Mouse (Mus musculus): ENCODE results near the gene Cenpp. TPM values are rescaled to one million over a fixed set of nuclear protein-coding genes. Genes with fewer than 3 reads are reported as not detected.

Gene Cenpp
- polyA plus RNA-seq, 1 experiment = not detected

DNA sequence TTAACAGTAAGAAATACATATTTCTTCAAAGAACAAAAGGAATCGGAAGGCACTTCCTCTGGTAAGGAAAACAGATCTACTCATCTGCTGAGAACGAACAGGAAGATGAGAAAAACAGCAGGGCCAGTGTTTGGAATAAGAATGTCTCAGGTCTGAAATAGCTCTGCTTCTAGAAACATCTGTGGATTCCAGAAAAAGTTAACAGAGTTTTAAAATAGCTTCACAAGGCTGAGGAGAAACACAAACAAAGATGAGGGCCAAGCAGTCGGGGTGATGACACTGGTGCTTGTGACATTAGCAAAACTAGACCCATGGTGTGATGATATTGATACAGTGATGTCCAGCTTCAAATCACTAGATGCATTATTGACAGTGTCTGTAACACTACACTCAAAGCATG is 145.4 kb downstream of the Cenpp start:
- TF ChIP-seq CTCF (IDR thresholded peaks at IDR 0.05; ENCODE audit: insufficient read depth, low read depth, low read length) = no peak
- Histone ChIP-seq H3K4me3 (ENCODE audit: insufficient read depth, low read depth, low read length) (no peak overlapping the region), H3K27ac (ENCODE audit: insufficient read depth, low read depth, low read length) (no peak overlapping the region), H3K4me1 (ENCODE audit: control insufficient read depth, insufficient read depth, low read length) (no peaks in the 10 kb centered on the region)
- WGBS = 37% methylated on average over 3 of the region's 3 CpGs

GRCm38 (mm10) chr13:49505776-49506175 is 146.8 kb downstream of the Cenpp start:
- TF ChIP-seq CTCF (IDR thresholded peaks at IDR 0.05; ENCODE audit: insufficient read depth, low read depth, low read length) = no peak
- TF ChIP-seq POLR2A (IDR thresholded peaks at IDR 0.05; ENCODE audit: insufficient read depth, low read depth, low read length) = no peak
- WGBS = 91% methylated on average over 4 of the region's 4 CpGs
- no peak overlapping the region for H3K27ac ChIP-seq (ENCODE audit: insufficient read depth, low read depth, low read length)
- no peaks in the 10 kb centered on the region for H3K4me1 ChIP-seq (ENCODE audit: control insufficient read depth, insufficient read depth, low read length)
- H3K4me3 ChIP-seq (ENCODE audit: insufficient read depth, low read depth, low read length) = no peak overlapping the region

GRCm38 (mm10) chr13:49504510-49504909 is 148.1 kb downstream of the Cenpp start, which contains the start of gene Ecm2:
Ecm2 (plus strand) TSS chr13:49504810.
- WGBS = 39% methylated on average over 4 of the region's 4 CpGs
- H3K27ac ChIP-seq (ENCODE audit: insufficient read depth, low read depth, low read length) = no peak within 1 kb of the TSS
- no peak within 1 kb of the TSS for H3K4me3 ChIP-seq (ENCODE audit: insufficient read depth, low read depth, low read length)
- no peaks in the 10 kb centered on the region for H3K4me1 ChIP-seq (ENCODE audit: control insufficient read depth, insufficient read depth, low read length)
- TF ChIP-seq CTCF (IDR thresholded peaks at IDR 0.05; ENCODE audit: insufficient read depth, low read depth, low read length) (no peak), POLR2A (IDR thresholded peaks at IDR 0.05; ENCODE audit: insufficient read depth, low read depth, low read length) (no peak)

- Histone ChIP-seq H3K27ac (ENCODE audit: insufficient read depth, low read depth, low read length) (no peak within 1 kb of the TSS), H3K4me1 (ENCODE audit: control insufficient read depth, insufficient read depth, low read length) (no peaks in the 10 kb centered on the region), H3K4me3 (ENCODE audit: insufficient read depth, low read depth, low read length) (no peak within 1 kb of the TSS)
- 79% methylated on average over 6 of the region's 6 CpGs for WGBS
- TF ChIP-seq POLR2A (IDR thresholded peaks at IDR 0.05; ENCODE audit: insufficient read depth, low read depth, low read length) (no peak), CTCF (IDR thresholded peaks at IDR 0.05; ENCODE audit: insufficient read depth, low read depth, low read length) (no peak)
Measured at GRCm38 (mm10) chr13:49492376-49493368, 159.9 kb downstream of the Cenpp start, which contains the start of gene Tes3-ps. Tes3-ps (plus strand) TSS chr13:49493318.

DNA sequence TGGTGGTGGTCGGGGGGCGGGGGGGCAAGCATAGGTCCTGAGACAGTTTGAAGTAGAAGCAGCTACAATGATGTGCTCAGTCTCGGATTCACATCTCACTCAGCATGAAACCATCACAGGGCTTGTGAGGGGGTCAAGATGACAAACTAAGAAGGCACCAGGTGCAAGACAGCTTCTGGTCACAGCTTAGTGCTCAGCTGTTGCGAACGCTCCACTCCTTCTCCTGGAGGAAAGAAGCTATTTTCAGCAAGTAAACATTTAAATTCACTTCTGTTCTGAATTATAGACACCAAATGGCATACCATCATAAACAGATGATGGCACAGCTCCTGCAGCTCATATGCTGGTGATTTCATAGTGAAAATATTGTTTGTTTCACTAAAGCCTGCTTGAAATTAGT is 167.2 kb downstream of the Cenpp start:
- no peak overlapping the region for H3K27ac ChIP-seq (ENCODE audit: insufficient read depth, low read depth, low read length)
- no peaks in the 10 kb centered on the region for H3K4me1 ChIP-seq (ENCODE audit: control insufficient read depth, insufficient read depth, low read length)
- TF ChIP-seq CTCF (IDR thresholded peaks at IDR 0.05; ENCODE audit: insufficient read depth, low read depth, low read length) = no peak
- TF ChIP-seq POLR2A (IDR thresholded peaks at IDR 0.05; ENCODE audit: insufficient read depth, low read depth, low read length) = no peak
- WGBS = 92% methylated on average over 5 of the region's 5 CpGs
- no peak overlapping the region for H3K4me3 ChIP-seq (ENCODE audit: insufficient read depth, low read depth, low read length)

GRCm38 (mm10) chr13:49480551-49480950 is 172.0 kb downstream of the Cenpp start:
- 38% methylated on average over 5 of the region's 5 CpGs for WGBS
- Histone ChIP-seq H3K4me1 (ENCODE audit: control insufficient read depth, insufficient read depth, low read length) (no peaks in the 10 kb centered on the region), H3K27ac (ENCODE audit: insufficient read depth, low read depth, low read length) (no peak overlapping the region), H3K4me3 (ENCODE audit: insufficient read depth, low read depth, low read length) (no peak overlapping the region)
- no peak for TF ChIP-seq POLR2A (IDR thresholded peaks at IDR 0.05; ENCODE audit: insufficient read depth, low read depth, low read length)
- TF ChIP-seq CTCF (IDR thresholded peaks at IDR 0.05; ENCODE audit: insufficient read depth, low read depth, low read length) = no peak

GRCm38 (mm10) chr13:49480057-49480456 is 172.5 kb downstream of the Cenpp start:
- H3K27ac ChIP-seq (ENCODE audit: insufficient read depth, low read depth, low read length) = no peak overlapping the region
- no peaks in the 10 kb centered on the region for H3K4me1 ChIP-seq (ENCODE audit: control insufficient read depth, insufficient read depth, low read length)
- no peak overlapping the region for H3K4me3 ChIP-seq (ENCODE audit: insufficient read depth, low read depth, low read length)
- 38% methylated on average over 2 of the region's 2 CpGs for WGBS
- no peak for TF ChIP-seq POLR2A (IDR thresholded peaks at IDR 0.05; ENCODE audit: insufficient read depth, low read depth, low read length)
- TF ChIP-seq CTCF (IDR thresholded peaks at IDR 0.05; ENCODE audit: insufficient read depth, low read depth, low read length) = no peak

GRCm38 (mm10) chr13:49479399-49479798 is 173.2 kb downstream of the Cenpp start:
- TF ChIP-seq POLR2A (IDR thresholded peaks at IDR 0.05; ENCODE audit: insufficient read depth, low read depth, low read length) = no peak
- no peak for TF ChIP-seq CTCF (IDR thresholded peaks at IDR 0.05; ENCODE audit: insufficient read depth, low read depth, low read length)
- H3K4me1 ChIP-seq (ENCODE audit: control insufficient read depth, insufficient read depth, low read length) = no peaks in the 10 kb centered on the region
- no peak overlapping the region for H3K27ac ChIP-seq (ENCODE audit: insufficient read depth, low read depth, low read length)
- 75% methylated on average over 4 of the region's 4 CpGs for WGBS
- H3K4me3 ChIP-seq (ENCODE audit: insufficient read depth, low read depth, low read length) = no peak overlapping the region

DNA sequence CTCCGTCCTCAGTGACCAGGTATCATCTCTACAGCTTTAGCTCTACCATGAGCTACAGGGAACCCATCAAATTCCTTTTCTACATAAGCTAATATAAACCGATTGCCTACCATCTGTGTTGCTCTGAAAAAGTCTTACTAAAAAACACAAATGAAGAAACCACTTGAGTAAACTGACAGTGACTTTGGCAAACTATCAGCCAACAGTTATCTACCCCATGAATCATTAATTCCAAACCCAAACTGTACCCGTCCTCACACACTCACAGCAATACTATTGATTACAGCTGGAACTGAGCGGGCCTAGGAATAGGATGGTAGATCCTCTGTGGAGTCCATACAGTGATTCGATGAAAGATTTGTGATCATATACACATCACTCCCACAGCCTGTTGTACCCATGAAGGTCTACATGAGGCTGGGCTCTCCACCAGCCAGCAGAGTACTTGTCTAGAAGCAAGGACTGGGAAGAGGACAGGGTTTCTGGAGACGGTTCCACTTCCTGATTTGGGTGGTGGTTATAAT is 173.7 kb downstream of the Cenpp start:
- Histone ChIP-seq H3K27ac (ENCODE audit: insufficient read depth, low read depth, low read length) (no peak overlapping the region), H3K4me1 (ENCODE audit: control insufficient read depth, insufficient read depth, low read length) (no peaks in the 10 kb centered on the region), H3K4me3 (ENCODE audit: insufficient read depth, low read depth, low read length) (no peak overlapping the region)
- TF ChIP-seq CTCF (IDR thresholded peaks at IDR 0.05; ENCODE audit: insufficient read depth, low read depth, low read length) (no peak), POLR2A (IDR thresholded peaks at IDR 0.05; ENCODE audit: insufficient read depth, low read depth, low read length) (no peak)
- 92% methylated on average over 6 of the region's 6 CpGs for WGBS

Measured in olfactory bulb, adult 2 months (tissue).